Mouse (Mus musculus) retina, postnatal 7 days (tissue): ENCODE measurements at regions not wholly inside any gene's neighbourhood (a gene's known extent, or its start where the extent isn't known, plus 50 kb on each side); places are given as distances from the start of the nearest gene placed in this dataset.

ENCODE experiments used
- DNase-seq: peaks from one replicate; pipeline ENCODE4 v3.0.0-alpha.2; 2012; ENCODE audit warnings: low read depth, low spot score

DNA sequence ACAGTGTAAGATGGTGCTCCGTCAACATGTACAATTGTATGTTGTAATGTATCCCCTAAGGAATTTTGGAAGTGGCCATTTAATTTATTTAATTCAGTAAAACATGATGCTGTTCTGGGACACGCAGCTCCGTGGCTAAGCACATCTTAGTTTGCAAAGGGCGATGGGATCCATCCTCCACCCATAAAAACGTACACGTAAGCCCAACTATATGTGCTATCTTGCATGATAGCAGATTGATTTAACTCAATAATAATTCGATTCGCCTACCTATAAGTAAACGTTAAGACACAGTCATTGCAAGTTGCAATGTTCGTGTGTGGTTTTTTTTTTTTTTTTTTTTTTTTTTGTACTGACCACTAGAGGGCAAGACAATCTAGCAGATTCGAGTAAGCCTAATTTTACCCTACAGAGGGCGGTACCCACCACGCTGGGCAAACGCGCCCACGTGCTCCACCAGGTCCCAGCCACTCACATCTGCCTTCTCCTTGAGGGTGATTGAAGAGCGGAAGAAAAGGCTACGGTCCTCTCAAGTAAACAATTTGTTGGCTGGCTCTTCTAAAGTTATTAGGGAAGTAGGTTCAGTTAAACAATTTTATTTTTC, 240.8 kb upstream of the Lrig3 start:
- peak; percentile 20 for DNase-seq

DNA sequence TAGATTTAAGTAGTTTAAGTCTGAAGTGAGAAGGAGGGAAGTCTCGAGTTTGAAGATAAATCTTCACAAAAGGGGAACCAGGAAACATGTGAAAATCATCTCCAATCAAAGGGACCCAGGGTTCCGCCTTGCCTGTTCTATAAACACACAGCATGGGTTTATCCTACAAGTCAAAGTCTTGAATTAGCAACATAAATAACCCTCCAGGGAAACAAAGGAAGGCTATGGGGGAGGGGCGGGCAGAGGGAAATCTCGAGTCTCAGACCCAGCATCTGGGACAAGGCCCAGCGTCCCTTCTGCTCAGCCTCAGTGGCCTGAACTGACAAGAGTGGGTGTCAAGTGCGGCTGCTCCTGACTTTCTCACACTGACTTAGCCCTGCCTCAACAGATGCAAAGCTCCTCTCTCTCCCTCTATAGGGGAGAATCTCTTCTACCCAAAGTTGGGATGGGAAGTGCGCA, 240.3 kb upstream of the Lrig3 start:
- DNase-seq = no peak

DNA sequence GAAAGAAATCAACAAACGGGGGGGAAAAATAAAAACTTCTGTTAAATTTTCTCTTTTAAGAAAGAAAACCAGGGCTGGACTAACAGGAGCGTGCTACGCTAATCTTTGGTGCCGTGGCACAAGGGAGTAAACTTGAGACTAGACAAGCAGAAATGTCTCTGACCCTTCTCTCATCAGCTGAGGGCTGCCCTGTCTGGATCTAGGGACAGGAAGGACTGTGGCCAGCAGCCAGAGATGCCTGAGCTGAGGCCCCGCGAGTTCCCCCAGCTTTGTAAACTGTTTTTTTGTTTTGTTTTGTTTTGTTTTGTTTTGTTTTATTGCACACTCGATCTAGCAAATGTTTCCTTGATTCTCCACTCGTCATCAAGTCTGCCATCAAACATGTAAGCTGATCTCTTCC, 239.4 kb upstream of the Lrig3 start:
- no peak for DNase-seq

DNA sequence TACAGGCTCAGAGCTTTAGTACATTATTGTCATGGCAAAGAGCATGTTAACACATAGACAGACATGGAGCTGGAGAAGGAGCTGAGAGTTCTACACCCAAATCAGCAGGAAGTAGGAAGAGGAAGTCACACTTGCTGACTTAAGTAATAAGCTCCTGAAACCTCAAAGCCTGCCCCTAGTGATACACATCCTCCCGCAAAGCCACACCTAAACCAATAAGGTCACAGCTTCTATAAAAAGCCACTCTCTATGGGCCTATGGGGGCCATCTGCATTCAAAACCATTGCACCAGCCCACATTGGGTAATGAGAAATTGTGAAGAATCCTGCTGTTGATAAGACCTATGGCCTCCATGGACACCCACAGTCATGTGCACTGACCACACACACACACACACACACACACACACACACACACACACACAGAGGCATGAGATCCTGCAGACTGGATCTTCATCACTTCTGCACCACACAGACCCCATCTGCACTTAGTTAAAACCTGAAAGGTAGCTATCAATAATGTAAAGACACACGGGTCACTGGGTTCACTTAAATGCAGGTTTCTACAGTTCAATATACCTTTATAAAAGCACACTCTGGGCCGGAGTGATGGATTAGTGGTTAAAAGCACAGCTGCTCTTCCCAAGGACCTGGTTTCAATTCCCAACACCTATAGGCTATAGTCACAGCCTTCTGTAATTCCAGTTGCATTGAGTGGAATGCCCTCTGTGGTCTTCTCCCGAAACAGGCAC, 230.0 kb upstream of the Lrig3 start:
- no peak for DNase-seq

DNA sequence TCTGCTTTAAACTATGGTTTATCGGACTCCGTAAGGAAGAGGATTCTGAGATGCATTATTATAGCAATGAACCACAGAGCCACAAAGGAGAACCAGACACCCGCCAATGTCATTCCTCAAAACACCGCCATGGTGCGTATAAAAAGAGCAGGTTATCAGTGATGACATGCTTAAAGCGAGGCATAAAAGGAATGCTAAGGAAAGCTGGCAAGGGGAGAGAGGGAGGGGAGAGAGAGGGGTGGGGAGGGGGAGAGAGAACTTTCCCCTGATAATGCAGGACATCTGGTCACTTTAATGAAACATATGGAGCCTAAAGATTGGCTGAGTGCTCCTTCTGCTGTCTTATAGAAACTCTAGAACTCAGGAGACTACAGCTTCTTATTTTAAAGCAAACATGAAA, 222.8 kb upstream of the Lrig3 start:
- DNase-seq = no peak

DNA sequence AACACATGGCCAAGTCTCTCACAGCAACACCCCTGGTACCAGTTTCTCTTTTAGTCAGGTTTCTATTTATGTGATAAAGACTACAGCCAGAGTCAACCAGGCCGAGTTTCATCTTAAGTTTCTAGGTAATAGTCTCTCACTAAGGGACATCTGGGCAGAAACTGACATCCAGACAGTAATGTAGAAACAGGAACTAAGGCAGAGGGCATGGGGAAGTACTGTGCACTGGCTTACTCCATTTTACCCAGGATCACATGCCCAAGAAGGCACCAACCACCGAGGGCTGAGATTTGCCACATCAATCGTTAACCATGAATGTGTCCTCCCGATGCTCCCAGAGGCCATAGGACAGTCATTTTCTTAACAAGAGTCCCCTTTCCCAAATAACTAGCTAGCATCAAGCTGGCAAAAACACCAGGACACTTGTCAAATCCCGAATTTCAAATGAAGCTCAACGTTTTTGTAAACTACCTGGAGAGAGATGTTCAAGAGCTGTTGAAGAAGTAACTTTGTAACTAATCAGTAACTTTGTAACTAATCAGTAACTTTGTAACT, 216.9 kb upstream of the Lrig3 start:
- DNase-seq = no peak

DNA sequence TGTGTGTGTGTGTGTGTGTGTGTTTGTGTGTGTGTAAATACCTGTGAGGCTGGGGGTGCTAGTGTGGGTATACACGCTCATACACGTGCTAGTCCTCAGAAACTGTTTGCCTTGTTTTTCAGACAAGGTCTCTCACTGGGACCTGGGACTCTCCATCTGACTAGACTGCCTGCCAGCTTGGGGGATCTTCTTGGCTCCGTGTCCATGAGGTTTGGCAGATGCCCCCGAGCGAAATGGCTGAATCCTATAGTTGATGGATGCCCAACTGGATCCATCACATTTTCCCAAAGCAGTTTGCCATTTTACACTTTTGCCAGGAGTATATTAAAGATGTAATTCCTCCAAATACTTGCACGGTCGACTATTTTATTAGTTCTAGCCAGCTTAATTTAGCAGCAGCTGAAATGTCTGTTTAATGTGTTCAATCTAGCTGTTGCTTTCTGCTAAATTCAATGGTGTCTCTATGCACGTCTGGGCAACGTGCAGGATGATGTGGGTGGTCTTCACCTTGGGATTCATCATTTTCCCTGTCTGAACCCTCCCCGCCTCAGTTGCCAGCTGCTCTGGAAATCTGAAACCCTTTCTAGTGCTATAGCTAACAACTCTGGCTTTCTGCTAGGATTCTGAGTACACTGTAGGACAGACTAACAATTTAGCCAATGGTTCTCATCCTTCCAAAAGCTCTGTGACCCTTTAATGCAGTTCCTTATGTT, 213.3 kb upstream of the Lrig3 start:
- no peak for DNase-seq

DNA sequence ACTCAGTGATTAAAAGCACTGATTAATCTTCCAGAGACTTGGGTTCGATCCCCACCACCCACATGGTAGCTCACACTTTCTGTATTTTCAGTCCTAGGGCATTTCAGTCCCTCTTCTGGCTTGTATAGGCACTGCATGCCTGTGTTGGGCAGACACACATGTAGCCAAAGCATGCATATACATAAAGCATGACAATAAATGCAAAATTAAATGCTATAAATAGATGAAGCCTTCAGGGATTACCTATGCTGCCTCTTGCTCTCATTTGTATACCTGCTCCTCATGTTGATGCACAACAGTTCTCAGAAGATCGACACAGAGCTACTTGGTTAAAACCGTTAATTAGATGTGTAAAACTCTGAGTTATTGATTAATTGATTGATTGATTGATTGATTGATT, 206.8 kb upstream of the Lrig3 start:
- DNase-seq = no peak

DNA sequence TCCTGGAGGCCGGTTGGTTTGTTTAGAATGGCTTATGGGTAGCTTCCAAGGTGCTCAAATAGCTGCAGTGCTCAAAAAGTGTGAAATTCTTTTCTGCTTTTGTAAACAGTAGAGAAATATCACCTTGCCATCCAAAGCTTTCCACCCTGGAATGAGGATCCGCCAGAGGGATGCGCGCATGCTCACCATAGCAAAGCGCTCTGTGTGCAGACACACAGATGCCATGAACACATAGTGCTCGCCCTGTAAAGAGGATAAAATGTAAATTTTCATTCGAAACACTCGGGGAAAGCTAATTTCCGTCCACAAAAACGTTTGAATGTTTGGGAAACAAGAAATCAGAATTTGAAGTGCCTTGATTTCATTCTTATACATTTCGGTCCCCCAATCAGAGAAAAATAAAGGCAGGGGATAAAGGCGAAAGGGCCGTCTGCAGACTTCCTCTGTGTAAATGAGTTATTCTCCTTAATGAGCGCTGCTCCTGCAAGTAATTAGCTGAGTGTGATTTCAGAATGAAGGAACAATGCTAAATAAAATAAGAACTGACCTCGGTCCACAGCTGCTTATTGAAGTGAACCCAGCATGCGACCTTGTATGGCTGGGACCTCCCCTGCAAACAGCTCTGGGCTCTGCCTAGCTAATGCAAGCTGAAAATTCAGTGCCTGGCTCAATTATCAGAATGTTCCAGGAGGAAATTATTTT, 203.4 kb upstream of the Lrig3 start:
- DNase-seq = no peak

DNA sequence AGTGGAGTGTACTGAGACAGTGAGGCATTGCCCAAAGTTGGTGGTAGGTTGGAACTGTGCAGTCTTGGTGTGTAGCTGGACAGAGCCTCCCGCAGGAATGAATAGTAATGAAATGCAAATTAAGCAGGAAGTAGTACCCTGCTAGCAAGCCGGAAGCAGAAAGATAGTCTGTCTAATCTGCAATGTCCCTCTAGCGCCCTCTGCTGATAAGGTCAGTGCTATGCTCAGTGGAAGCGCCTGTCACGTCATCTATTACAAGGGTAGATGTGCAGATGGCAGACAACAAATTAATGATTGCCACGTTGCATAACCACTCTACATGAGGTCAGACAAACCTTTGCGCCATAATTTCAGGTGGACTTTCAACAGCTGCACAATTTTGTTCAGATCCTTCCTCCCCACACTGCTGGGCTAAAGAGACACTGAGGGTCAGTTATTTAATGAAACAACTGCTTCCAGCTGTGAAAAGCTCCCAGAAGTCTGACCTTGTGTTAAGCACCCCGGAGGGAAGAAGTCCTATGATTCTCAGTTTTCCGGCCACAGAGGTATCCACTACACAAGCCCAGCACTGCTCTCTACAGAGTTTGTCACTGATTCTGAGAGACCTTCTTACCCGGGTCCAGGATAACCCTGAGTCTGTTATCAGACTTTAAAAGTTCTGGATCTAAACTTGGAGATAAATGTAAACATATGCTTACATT, 201.4 kb upstream of the Lrig3 start:
- DNase-seq = peak; percentile 13

DNA sequence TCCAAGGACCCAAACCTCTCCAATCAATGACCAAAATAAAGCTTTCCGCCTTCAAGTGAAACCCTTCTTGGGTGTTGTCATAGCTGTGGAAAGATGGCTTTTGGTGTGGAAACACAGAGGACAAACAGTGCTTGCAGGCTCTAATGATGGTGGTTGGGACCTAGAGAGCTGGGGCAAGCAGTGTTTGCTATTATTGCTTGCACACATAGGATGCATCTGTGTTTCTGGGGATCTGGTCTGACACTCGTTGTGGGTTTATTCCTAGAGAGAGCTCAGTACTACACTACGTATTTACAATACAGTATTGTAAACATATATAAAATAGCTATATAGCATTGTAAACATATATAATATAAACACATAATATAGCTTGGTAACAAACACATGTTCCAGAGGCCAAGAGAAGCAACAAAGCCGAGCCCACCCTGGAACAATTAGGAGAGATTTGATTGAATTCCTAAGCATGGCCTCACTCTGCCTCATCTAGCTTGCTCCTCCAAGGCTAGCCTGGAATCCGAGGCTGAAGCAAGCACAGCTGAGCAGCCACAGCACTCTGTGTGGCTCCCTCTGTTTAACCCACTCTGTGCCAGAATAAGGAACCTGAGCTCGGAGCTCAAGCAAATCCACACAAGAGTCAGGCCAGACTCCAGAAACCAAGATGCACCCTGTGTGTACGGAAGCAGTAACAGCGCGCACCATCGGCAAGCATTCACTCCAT, 200.7 kb upstream of the Lrig3 start:
- no peak for DNase-seq

DNA sequence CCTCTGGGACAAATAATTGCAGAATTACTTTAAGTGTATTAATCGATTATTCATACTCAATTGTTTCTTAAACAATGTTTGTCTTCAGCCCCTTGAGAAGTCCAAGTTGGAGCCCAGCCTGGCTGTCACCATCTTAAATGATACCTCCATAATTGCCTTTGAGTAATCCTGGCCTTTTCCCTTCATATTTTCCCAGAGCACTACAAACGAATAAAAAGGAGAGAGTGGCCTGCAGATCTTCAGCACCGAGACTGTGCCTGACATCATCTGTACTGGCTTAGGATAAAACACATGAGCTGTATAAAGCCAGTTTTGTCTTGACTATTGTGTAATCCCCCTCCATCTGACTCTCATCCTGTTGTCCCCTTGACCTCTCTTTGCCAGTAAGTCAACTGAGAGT, 197.7 kb upstream of the Lrig3 start:
- no peak for DNase-seq

DNA sequence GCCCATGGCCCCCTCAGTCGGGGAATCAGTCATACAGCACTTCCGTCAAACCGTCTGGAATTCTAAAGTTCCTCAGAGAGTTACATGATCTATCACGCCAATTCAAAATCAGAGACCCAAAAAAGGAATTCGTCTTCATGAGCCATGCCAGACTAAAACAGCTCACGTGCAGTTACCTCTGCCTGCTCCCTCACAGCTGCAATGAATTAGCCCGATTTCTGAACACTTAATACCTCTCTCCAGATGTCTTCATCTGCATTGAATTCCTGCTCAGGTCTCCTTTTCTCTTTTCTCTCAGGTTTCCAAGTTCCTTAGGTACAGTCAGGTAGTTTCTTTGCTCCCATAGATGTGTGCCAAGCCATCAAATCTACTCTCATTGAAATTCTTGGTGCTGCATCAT, 192.4 kb upstream of the Lrig3 start:
- no peak for DNase-seq

DNA sequence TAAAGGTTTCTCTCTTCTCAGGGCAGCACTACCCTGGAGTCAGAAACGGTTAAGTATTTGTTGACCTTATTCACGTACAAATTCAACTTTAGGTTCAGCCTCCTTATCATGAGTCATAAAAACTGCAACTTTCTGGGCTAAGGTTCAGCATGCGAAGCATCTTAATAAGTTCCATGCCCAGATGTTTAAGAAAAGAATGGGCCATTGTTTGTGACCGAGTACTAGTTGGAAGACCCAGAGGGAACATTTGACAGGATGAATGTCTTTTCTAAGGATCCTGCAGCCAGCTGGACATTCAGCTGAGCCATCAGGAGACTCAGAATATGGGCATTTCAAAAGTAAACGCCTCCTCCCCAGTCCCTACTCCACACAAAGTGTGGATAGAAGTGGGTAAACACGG, 183.5 kb upstream of the Lrig3 start:
- DNase-seq = no peak

DNA sequence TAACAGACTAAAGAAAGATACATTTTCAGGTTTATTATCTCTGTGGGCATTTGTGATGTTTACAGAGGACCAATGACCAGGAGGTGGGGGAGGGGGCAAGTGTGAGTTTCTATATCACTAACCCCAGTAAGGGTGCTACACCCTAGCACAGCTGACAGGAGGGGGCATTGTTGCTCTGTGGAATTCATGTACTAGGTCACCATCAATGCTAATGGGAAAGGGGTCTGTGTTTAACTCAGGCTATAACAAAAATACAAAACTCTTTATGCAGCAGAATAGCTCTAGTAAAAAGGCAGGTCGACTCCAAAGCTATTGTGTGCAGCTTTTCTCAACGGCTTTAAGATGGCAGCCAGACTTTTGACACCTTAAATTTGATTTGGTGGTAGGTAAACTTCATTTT, 181.1 kb upstream of the Lrig3 start:
- peak; percentile 19 for DNase-seq

DNA sequence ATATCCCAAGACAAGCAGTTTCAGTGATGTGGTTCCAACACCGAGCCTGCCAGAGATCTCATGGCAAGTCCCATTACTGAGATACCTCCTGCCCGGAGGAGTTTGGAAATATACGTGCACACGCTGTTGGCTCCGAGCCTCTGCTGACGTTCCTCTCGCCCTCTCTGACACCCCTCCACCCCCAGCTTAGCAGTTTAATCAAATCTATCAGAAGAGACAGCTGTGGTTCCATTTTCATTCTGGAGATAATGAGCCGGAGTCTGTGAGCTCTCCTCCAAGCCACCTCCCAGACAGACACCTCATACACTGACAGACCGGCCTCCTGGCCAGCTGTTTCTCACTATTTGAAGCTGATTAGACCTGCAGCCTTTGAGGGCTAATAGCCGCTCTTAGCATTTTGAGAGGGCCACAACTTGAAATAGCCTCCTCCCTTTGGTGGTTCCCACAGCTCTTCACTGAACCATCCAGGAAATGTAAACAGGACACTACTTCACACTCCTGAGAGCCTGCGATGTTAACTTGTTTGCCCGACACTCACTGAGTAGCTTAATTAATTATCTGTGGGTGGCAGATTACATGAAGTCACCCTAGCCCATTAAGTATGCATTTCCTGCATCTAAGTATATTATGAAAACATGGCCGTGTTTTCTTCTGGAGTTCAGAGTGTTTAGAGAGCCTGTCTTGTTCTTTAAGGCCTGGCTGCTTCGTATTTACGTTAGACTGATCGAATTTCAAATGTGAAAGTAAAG, 180.3 kb upstream of the Lrig3 start:
- DNase-seq = peak; percentile 16

DNA sequence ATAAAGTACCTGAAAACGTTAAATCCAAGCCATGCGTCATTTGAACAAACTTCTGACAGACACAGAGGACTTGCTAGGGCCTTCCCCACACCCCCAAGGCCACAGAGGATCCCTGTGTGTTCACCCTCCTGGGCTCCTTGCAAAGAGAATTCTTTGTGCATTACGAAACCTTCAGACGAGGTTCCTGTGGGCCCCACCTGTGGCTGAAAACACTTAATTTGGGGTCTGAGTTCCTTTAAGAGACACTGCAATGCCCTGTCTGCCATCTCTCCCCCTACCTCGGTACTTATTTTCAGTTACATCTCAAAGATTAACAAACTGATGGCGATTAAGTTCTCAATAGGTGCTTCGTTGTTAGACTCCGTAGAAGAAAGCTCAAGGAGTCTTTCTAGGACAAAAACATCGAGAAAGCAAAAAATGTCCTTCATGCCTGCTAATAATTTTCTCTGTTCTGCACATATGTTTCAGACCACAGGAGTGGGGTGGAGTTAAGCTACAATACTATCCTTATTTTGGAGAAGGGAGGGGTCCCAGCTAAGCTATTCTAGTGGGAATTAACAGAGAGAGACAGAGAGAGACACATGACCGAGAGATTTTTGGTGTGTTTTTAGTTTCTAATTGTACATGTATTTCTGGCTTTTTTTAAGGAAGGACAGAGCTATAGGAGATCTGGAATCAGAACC, 179.6 kb upstream of the Lrig3 start:
- no peak for DNase-seq

DNA sequence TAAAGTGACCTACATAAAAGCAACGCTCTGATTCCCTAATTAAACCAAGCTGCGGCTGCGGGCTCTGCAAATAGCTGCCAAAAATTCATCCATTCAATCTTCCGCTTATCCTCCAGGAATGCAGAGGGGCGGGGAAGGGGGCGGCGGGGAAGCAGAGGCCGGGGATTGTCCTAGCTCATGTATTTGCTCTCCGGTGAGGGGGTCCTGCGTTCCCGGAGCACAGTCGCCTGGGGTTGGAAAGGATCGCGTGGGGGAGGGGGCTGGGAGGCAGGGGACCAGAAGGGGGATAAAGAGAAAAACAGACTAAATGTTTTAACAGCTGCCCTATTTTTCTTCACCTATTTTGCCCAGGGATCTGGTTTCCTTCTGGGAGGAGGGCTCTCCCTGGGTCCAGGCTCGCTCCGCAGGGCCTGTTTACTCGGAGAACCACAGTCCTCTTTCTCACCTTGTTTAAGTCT, 179.1 kb upstream of the Lrig3 start:
- no peak for DNase-seq

DNA sequence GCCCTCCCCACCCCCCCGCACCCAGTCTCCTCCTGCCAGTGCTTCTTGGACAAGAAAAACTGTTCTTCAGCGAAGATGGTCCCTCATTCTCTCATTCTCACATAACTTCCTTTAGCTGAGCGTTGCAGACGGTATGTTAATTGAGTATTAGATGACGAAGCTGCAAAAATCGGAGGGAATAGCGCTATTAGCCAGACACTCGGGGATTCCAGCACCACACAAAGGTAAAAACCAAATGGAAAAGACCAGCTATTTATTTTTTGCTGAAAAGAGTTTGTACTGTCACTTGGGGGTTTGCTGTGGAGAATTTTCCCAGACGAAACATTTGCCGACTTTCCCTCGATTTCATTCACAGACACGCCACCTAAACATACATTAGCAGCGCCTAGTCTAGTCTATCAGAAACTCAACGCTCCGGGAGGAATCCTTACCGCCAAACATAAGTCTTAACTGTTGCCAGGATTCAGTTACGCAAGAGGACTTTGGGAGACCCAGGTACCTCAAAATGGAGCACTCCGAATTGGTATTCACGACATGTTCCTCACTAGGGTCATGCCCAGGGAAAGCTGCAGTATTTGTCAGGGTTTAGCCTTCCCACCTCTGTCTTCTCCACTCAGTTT, 178.4 kb upstream of the Lrig3 start:
- no peak for DNase-seq
